Mouse (Mus musculus) gastrocnemius, adult 2 months (tissue): ENCODE results near the gene Zcchc10. TPM values are rescaled to one million over a fixed set of nuclear protein-coding genes. Genes with fewer than 3 reads are reported as not detected.
"Not testable (repeated sequence)": the region's sequence is repeated elsewhere in the genome, so short reads cannot be mapped to it uniquely, and the experiment has no call there.

Experiments
- DNase-seq: peaks from one replicate; pipeline ENCODE4 v3.0.0; 2022
- H3K27ac ChIP-seq: fragments of 200-600 bp; 2 replicates; pipeline ENCODE4 v1.8.1; 2022; ENCODE audit warnings: mild to moderate bottlenecking
- H3K4me3 ChIP-seq: fragments of 200-600 bp; 2 replicates; pipeline ENCODE4 v1.8.1; 2022; ENCODE audit warnings: mild to moderate bottlenecking, moderate library complexity
- CTCF ChIP-seq: fragments of 200-600 bp; IDR thresholded peaks from 2 replicates; pipeline ENCODE4 v1.8.1; 2022; ENCODE audit warnings: antibody characterized with exemption, mild to moderate bottlenecking, moderate library complexity
- intact Hi-C: fragments of 180-260 bp; cut with DNase I; formaldehyde crosslinking; loops from one replicate; pipeline ENCODE4 v1.15.1; 2025
- total RNA-seq, 2 experiments: library from RNA; stranded (reverse); gene quantifications; 2 replicates each; pipeline ENCODE4 v1.2.3; 2021

The Zcchc10 gene
- total RNA-seq, 2 experiments from 2014 or later: 5.5 to 9.4 TPM

DNA sequence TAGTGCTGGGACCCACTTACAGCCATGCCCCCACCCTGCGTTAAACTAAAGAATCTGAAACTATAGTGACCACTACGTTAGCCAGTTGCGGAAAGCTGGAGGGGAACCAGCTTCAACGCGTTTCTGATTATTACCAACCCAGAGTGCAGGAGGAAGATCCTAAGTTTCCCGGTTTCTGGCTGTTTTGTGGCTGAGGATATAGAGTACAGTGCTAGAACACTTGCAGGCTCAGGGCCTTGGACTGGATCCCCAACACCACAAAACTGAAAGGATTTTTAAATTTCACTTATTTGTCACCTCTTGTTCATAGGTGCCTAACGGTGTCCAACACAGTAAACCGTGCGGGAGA is 23.3 kb upstream of the Zcchc10 start:
- intact Hi-C loops: loop anchor here (2.0 kb wide), 1 partner anchor 130 kb away; the partner anchor contains the start of genes Gdf9 and Uqcrq
- Histone ChIP-seq H3K4me3 (peak overlapping the region; percentile 94), H3K27ac (peak overlapping the region; percentile 99)
- DNase-seq: no peak
- TF ChIP-seq CTCF: no peak

DNA sequence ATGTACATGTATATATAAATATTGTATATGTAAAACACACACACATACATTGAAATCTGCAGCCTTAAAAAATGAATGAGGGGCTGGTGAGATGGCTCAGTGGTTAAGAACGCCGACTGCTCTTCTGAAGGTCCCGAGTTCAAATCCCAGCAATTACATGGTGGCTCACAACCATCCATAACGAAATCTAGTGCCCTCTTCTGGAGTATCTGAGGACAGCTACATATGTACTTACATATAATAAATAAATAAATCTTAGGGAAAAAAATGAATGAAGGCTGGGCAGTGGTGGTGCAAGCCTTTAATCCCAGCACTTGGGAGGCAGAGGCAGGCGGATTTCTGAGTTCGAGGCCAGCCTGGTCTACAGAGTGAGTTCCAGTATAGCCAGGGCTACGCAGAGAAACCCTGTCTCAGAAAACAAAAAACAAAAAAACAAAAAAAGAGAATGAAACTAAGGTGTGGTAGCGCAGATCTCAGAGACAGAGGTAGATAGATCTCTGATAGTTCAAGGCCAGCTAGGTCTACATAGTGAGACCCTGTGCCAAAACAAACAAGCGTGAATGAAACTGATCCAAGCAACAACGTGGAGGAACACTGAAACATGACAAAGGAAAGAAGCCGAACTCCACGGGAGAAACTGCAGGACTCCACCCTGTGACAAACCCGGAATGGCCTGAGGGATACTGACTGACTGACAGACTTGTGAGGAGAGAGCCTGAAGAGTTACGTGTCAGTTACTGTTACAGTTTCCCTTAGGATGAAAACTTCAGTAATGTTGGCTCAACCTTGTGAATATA is 20.2 kb upstream of the Zcchc10 start:
- no peak overlapping the region for H3K27ac ChIP-seq
- intact Hi-C loops: no loop called here
- no peak overlapping the region for H3K4me3 ChIP-seq
- TF ChIP-seq CTCF: no peak
- no peak for DNase-seq

DNA sequence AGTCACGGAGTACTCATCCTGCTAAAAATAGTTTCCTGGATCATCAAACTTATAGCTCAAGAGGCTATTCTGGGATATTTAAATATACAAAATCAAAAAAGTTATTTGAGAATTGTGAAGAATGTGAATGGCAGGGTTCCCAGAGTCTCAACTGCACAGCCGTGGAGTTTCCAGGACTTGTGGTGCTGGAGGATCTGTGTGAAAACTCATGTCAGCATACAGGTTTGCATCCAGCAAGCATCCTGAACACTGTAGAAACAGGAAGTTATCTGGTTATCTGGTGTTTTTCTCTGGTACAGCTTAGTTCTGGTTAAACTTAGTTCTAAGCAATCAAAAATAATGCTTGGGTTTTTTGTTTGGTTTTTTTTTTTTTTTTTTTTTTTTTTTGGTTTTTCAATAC is 17.5 kb upstream of the Zcchc10 start:
- intact Hi-C loops: no loop called here
- Histone ChIP-seq H3K27ac (peak overlapping the region; percentile 95), H3K4me3 (no peak overlapping the region)
- DNase-seq: no peak
- no peak for TF ChIP-seq CTCF

DNA sequence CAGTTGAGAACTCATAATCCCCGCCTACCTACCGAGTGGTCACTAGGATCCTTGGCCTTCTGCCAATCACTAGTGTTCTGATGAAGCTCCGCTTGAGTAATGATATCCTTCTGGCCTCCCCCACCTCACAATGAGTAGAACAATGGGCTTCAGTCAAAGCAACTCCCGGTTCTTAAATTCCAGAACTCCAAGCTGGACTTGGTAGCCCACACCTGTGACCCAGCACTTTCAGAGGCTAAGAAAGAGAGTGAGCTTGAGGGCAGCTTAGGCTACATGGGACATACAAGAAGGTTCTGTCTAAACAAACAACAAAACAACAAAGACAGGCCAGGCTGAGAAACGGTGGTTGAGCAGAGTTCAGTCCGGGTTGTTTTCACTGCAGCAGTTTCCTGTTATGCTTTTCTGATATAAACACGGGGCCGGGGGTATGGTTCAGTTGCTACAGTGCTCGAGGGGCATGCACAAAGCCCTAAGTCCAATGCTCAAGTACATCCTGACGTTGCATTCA is 16.9 kb upstream of the Zcchc10 start:
- peak overlapping the region; percentile 95 for H3K27ac ChIP-seq
- no peak for TF ChIP-seq CTCF
- intact Hi-C loops: no loop called here
- no peak for DNase-seq
- H3K4me3 ChIP-seq: no peak overlapping the region; the same call in 1 of the 2 replicates

DNA sequence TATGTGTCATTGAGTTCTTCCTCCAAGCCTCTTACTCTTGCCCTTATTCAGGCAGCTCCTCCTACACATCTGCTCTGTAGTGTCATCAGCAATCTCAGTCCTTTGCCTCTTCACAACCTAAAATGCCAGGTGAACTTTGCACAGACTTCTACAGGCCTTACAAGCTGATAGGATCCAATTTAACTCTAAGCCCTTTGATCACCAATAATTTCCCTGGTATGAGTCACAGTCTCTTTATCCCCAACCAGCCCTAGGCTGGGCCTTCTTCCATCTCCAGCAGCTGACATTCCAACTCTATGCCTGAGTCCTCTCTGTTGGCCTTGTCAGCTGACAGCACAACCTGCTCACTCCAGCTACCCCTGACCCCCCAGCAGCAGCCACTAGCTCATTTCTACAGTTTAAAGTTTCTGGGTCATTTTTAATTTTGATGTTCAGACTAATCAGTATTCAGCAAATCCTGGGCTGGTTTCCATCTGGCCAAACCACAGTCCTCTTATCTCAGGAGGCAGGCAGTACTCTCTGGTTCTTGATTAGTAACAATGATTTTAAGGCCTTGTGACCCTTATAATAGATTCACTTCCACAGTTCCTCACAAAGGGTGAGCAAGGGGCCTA is 16.1 kb upstream of the Zcchc10 start:
- TF ChIP-seq CTCF: no peak
- intact Hi-C loops: no loop called here

DNA sequence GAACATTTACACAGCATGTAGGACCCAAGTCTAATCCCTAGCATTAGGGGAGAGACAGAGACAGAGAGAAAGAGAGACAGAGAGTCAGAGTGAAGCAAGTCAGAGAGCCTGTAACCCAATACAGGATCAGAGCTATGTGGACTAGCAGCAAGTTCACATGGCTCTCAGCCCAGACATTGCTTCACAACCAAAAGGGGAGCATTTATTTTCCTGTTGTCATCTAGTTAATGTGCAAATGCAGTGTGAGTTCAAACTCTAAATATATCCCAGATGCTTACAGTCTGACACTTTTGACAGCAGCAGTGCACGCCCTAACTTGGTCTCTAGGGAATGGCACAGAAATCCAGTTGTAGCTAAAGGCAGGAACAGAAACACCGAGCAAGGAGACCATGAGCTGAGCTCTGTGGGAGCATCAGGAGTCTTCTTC is 15.6 kb upstream of the Zcchc10 start:
- H3K4me3 ChIP-seq: peak overlapping the region; percentile 46
- H3K27ac ChIP-seq: peak overlapping the region; percentile 95
- intact Hi-C loops: no loop called here
- DNase-seq: peak; percentile 90
- TF ChIP-seq CTCF: no peak

More for the DNA sequence above, 16.1 kb upstream of the Zcchc10 start:
- Histone ChIP-seq H3K27ac (peak overlapping the region; percentile 95), H3K4me3 (peak overlapping the region; percentile 32; the same call in 1 of the 2 replicates)
- DNase-seq: peak; percentile 77

DNA sequence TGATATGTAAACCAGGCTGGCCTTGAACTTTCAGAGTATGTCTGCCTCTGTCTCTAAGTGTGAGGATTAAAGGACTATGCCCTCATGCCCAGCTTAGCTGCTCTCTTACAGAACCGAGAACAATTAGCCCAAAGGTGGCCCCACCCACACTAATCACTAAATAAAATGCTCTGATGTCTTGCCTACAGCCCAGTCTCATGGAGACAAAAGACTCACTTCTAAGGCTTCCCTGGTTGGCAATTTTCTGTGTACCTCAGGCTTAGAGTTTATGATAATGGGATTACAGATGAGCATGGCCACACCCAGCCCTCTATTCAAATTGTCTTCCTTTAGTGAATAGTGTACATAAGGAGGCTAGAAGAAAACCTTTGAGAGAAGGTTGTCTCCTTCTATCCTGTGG is 13.1 kb upstream of the Zcchc10 start:
- intact Hi-C loops: loop anchor here (5.0 kb wide), 1 partner anchor 36 kb away; no protein-coding TSS in a partner anchor
- Histone ChIP-seq H3K27ac (no peak overlapping the region), H3K4me3 (no peak overlapping the region)
- no peak for DNase-seq
- no peak for TF ChIP-seq CTCF

DNA sequence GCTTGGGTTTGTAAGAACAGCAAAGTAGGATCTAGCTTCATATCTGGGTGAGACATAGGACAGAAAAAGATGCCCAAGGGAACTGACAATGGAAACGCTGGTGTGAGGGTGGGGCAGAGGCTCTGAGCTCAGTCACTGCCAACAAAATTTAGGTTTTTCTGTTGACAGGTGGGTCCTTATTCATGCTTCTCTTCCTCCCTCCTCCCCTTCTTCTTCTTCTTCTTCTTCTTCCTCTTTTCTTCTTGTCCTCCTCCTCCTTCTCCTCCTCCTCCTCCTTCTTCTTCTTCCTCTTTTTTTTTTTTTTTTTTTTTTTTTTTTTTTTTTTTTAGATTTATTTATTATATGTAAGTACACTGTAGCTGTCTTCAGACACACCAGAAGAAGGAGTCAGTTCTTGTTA is 11.7 kb upstream of the Zcchc10 start:
- not testable (repeated sequence) for DNase-seq, H3K4me3 ChIP-seq, H3K27ac ChIP-seq
- intact Hi-C loops: loop anchor here (5.0 kb wide), 1 partner anchor 34 kb away; no protein-coding TSS in a partner anchor

DNA sequence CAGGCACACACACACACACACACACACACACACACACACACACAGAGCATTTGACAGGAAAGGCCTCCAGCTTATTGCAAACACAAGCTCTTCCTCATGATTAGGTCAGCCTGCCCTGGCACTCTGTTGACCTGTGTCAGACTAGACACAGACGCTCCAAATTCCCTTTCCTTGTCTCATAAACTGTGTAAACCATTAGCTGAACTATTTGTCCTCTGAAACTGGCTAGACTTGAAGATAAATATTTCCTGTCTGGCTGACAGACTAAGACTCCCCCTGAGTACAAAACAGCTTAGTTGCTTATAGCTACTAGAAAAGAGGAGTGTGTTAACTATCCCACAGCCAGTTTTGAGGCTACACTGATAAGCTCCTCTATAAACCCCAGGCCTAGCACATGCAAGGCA is 9.7 kb upstream of the Zcchc10 start:
- Histone ChIP-seq H3K4me3 (no peak overlapping the region), H3K27ac (no peak overlapping the region)
- no peak for DNase-seq
- intact Hi-C loops: loop anchor here (5.0 kb wide), 1 partner anchor 33 kb away; no protein-coding TSS in a partner anchor
- TF ChIP-seq CTCF: no peak

DNA sequence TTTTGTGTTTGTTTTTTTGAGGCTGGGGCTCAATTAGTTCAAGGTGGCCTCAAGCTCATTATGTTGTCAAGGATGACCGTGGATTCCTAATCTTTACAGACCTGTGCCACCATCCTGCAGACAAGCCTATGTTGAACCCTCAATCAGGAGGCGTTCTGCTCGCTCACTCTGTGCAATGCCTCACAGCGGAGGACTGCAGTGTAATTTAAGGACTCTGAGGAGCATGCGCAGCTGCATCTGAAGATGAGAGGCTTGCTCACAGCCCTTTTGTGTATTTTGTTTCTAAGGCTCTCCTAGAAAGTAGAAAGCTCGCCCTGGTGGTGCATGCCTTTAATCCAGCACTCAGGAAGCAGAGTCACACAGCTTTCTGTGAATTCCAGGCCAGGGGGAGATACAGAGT is 7.5 kb upstream of the Zcchc10 start:
- intact Hi-C loops: no loop called here
- Histone ChIP-seq H3K27ac (no peak overlapping the region), H3K4me3 (no peak overlapping the region)
- no peak for DNase-seq
- TF ChIP-seq CTCF: no peak

DNA sequence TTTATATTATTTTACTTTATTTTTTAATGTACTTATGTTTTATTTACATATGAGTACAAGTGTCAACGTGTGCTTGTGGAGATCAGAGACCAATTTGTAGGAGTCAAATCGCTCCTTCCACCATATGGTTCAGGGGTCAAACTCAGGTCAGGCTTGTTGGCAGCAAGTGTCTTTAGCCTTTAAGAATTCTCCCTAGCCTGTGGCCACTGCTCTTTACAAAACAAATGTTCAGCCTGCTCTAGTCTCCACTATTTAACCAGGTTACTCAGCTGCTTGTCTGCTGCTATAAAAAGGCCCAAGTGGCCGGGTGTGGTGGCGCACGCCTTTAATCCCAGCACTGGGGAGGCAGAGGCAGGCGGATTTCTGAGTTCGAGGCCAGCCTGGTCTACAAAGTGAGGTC is 6.4 kb upstream of the Zcchc10 start:
- Histone ChIP-seq H3K4me3 (no peak overlapping the region), H3K27ac (no peak overlapping the region)
- TF ChIP-seq CTCF: no peak
- intact Hi-C loops: no loop called here
- no peak for DNase-seq

DNA sequence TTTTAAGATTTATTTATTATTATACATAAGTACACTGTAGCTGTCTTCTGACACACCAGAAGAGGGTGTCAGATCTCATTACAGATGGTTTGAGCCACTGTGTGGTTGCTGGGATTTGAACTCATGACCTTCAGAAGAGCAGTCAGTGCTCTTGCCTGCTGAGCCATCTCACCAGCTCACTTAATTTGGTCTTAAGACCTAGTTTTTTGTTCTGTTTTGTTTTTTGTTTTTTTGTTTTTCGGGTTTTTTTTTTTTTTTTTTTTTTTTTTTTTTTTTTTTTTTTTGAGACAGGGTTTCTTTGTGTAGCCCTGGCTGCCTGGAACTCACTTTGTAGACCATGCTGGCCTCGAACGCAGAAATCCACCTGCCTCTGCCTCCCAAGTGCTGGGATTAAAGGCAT is 5.9 kb upstream of the Zcchc10 start:
- DNase-seq, H3K27ac ChIP-seq: not testable (repeated sequence)

DNA sequence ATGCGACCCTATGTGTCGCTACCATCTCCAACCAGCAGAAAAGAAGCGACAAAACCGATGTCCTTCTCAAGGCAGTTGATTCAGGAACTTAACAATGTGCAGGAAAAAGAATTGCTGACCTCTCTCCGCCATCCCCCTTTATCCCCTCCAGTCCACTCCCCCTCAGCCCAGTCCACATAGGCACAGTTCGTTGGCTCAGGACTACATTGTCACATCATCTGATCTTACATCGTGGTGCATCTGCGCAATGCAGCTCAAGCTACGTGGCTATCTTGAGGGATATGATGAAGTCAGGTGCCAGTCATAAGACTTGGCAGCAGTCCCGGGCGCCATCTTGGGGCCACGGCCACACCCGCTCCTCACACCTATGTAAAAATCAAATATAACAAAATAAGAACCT is 4.6 kb upstream of the Zcchc10 start:
- intact Hi-C loops, H3K27ac ChIP-seq: not testable (repeated sequence)

More for the DNA sequence above, 5.9 kb upstream of the Zcchc10 start:
- H3K4me3 ChIP-seq, intact Hi-C loops: not testable (repeated sequence)

More for the DNA sequence above, 4.6 kb upstream of the Zcchc10 start:
- not testable (repeated sequence) for DNase-seq, H3K4me3 ChIP-seq
